Mouse (Mus musculus) spleen, adult 2 months (tissue): ENCODE data around the gene Slc15a2.

ENCODE experiments used
- CTCF ChIP-seq: fragments of 200-500 bp; IDR thresholded peaks from 2 replicates; pipeline ENCODE4 v1.5.1; 2011; ENCODE audit warnings: mild to moderate bottlenecking, inconsistent platforms; ENCODE audit not compliant: insufficient read depth, insufficient read length, insufficient replicate concordance; ENCODE audit errors: extremely low read depth
- POLR2A ChIP-seq: fragments of 200-500 bp; IDR thresholded peaks from 2 replicates; pipeline ENCODE4 v1.6.1; 2011; ENCODE audit warnings: low read depth, low read length, inconsistent platforms

DNA sequence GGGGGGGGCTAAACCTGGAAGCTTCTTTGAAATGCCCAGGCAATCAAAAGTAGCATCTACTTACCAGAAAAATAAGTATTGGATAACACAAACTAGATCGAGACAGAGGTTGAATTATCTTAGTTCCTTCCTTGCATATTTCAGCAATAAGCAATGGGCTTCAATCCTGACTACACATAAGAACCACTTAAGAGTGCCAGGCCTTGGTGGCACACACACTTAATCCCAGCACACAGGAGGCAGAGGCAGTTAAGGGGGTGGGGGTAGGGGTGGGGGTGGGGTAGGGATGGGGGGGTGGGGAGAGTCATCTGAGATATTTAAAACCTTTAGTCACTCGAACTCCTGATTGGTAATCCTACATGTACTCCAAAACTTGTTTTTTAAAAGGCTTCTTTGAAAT lies 13.5 kb downstream of the Slc15a2 start:
- TF ChIP-seq CTCF = no peak
- TF ChIP-seq POLR2A = no peak
